Mouse (Mus musculus): Measurements from ENCODE around the gene Nwd2. TPM values are rescaled to one million over a fixed set of nuclear protein-coding genes. Genes with fewer than 3 reads are reported as not detected.
A peak's percentile ranks its signal among the peaks of the same experiment; 100 is the strongest.

The Nwd2 gene
- polyA plus RNA-seq (2016; fragmentation: Nextera tagmentation; extraction: Ambion mirVana) = 0.02 and 0.14 TPM in 2 replicates

- Histone ChIP-seq H3K36me3 (no peaks in the 10 kb centered on the region), H3K27ac (no peak within 1 kb of the TSS; the same call in 1 of the 2 replicates), H3K27me3 (ENCODE audit: insufficient read depth, poor library complexity, severe bottlenecking) (peaks cover 53% of the 10 kb centered on the region), H3K9me3 (no peaks in the 10 kb centered on the region), H3K4me1 (peaks cover 17% of the 10 kb centered on the region), H3K4me3 (peak within 1 kb of the TSS; percentile 64)
- DNase-seq (ENCODE audit: low spot score) = no peak
- under 1% methylated on average over 29 of the region's 29 CpGs for WGBS
Measured at GRCm38 (mm10) chr5:63649070-63649532, at the start of gene Nwd2. Nwd2 (plus strand) TSS chr5:63649102.

GRCm38 (mm10) chr5:63607447-63607846 is 41.5 kb upstream of the Nwd2 start:
- Histone ChIP-seq H3K27ac (no peak overlapping the region), H3K9me3 (no peaks in the 10 kb centered on the region), H3K27me3 (ENCODE audit: insufficient read depth, poor library complexity, severe bottlenecking) (no peaks in the 10 kb centered on the region), H3K4me3 (no peak overlapping the region), H3K36me3 (no peaks in the 10 kb centered on the region), H3K4me1 (no peaks in the 10 kb centered on the region)
- WGBS = 79% methylated on average over 2 of the region's 2 CpGs
- no peak for DNase-seq (ENCODE audit: low spot score)

DNA sequence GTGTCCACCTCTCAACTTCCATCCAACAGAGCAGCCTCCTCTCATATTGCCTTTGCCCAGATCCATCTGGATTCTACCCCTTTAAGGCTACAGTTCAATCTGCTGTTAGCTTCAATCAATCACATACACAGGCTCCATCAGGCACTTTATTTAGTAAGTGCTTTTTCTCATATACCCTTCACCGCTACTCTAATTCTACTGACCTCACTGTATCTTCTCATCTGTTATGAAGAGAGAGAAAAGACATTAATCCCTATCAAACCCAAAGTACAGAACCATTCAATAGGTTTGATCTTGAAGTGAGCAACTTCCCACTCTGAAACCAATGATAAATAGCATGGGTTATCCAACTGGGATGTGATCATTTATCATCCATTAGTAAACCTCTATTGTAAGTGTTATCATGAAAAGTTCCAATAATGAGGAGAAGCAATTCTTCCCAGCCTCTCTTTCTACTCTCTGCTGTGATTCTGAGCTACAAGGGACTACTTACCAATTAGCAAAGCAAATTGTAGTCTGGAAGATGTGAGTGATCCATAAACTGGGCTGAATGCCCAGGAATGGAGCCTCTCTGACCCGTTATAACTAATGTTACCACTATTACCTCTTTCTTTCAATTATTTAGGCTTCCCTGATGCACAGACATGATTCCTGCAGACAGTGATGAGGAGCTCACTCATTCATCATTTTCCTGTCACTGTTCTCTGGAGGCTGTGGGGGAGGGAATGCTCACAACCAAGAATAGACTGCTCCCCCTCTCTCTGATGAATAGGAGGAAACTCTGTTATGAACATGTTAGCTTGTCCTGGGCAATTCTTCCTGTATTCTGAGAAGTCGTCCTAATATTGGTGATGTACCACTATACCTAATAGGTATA is 31.9 kb upstream of the Nwd2 start:
- Histone ChIP-seq H3K9me3 (no peaks in the 10 kb centered on the region), H3K4me3 (no peak overlapping the region), H3K36me3 (no peaks in the 10 kb centered on the region), H3K27ac (no peak overlapping the region), H3K4me1 (no peaks in the 10 kb centered on the region), H3K27me3 (ENCODE audit: insufficient read depth, poor library complexity, severe bottlenecking) (no peaks in the 10 kb centered on the region)
- DNase-seq (ENCODE audit: low spot score) = no peak
- WGBS = 79% methylated on average over 3 of the region's 3 CpGs

DNA sequence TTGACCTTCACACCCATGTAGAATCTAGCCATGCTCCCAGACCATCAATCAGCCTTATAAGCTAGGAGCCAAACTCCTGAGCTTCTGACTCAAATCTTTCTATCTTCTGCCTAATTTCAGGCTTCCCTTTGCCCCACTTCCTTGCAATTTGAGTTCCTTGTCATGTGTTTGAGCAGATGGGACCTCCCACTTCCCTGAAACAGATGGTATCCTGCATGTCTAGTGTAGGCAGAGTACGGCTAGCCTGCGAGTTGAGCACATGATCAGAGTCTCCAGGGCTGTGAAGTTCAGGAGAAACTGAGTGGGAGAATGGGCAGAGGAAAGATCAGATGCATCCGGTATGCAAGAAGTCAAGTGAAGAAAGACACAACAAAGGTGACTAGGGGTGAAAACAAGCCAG is 24.8 kb upstream of the Nwd2 start:
- Histone ChIP-seq H3K4me3 (no peak overlapping the region), H3K27me3 (ENCODE audit: insufficient read depth, poor library complexity, severe bottlenecking) (no peaks in the 10 kb centered on the region), H3K27ac (no peak overlapping the region), H3K36me3 (no peaks in the 10 kb centered on the region), H3K9me3 (no peaks in the 10 kb centered on the region), H3K4me1 (no peaks in the 10 kb centered on the region)
- WGBS = 84% methylated on average over 3 of the region's 3 CpGs
- no peak for DNase-seq (ENCODE audit: low spot score)

DNA sequence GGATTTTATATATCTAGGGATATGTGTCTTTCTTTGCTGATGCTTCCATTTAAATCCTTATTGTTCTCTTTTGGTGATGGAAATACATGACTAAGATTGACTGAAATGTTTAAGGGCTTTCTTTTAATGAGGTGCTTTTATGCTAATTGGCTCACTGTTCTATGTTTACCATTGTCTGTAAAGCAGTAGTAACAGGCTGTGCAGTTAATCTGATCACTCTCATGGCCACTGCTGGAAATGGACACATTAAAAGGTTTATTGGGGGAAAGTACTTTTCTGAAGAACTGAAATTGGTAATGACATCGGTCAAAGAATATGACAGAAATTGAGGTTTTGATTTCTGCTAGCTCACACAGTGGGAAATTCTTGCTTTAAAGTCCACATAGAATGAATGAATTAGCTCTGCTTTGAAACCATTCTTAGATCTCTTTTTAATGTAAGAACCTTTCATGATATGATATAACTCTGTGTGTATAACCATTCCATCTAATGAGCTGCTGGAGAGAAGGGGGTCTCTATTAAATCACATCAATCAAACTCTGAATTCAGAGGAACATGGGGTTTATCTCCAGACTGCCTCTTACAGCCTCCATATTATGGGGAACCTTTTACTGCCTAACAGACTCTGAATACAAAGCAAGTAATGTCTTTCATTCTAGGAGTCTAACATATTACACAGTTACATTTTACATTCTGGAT is 20.9 kb upstream of the Nwd2 start:
- no peak for DNase-seq (ENCODE audit: low spot score)
- H3K4me1 ChIP-seq = no peaks in the 10 kb centered on the region
- 73% methylated on average over 1 of the region's 1 CpGs for WGBS

GRCm38 (mm10) chr5:63628531-63628871 is 20.4 kb upstream of the Nwd2 start:
- 74% methylated on average over 3 of the region's 3 CpGs for WGBS
- no peaks in the 10 kb centered on the region for H3K27me3 ChIP-seq (ENCODE audit: insufficient read depth, poor library complexity, severe bottlenecking)
- DNase-seq (ENCODE audit: low spot score) = no peak
- H3K4me1 ChIP-seq = no peaks in the 10 kb centered on the region
- no peaks in the 10 kb centered on the region for H3K9me3 ChIP-seq
- no peaks in the 10 kb centered on the region for H3K36me3 ChIP-seq
- H3K27ac ChIP-seq = no peak overlapping the region
- H3K4me3 ChIP-seq = no peak overlapping the region

More for the DNA sequence above, 20.9 kb upstream of the Nwd2 start:
- H3K4me3 ChIP-seq = no peak overlapping the region
- no peak overlapping the region for H3K27ac ChIP-seq
- H3K36me3 ChIP-seq = no peaks in the 10 kb centered on the region
- H3K27me3 ChIP-seq (ENCODE audit: insufficient read depth, poor library complexity, severe bottlenecking) = no peaks in the 10 kb centered on the region
- no peaks in the 10 kb centered on the region for H3K9me3 ChIP-seq

DNA sequence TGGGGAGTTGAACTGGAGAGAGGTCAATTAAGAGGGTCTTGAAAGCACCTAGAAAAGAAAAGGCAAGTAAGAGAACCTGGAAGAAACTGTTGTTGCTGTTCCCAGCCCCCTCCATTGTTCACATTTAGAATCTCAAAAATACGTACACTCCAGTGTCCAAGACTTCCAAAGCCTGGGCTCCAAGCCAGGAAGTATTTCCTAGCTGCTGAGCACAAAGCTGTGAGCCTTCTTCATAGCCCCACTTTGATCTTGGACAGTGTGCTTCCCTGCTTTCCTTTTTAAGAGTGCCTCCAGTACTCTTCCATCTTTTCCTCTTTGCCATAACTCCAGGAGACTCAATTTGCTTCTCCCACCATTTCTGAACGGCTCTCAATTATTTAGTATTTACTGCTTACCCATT is 14.3 kb upstream of the Nwd2 start:
- Histone ChIP-seq H3K4me1 (no peaks in the 10 kb centered on the region), H3K9me3 (no peaks in the 10 kb centered on the region), H3K36me3 (no peaks in the 10 kb centered on the region), H3K27ac (no peak overlapping the region), H3K27me3 (ENCODE audit: insufficient read depth, poor library complexity, severe bottlenecking) (no peaks in the 10 kb centered on the region), H3K4me3 (no peak overlapping the region)
- WGBS = 74% methylated on average over 2 of the region's 2 CpGs
- DNase-seq (ENCODE audit: low spot score) = no peak

- H3K9me3 ChIP-seq = no peaks in the 10 kb centered on the region
- H3K27ac ChIP-seq = no peak overlapping the region
- DNase-seq (ENCODE audit: low spot score) = no peak
- no peaks in the 10 kb centered on the region for H3K36me3 ChIP-seq
- H3K4me3 ChIP-seq = no peak overlapping the region
- H3K27me3 ChIP-seq (ENCODE audit: insufficient read depth, poor library complexity, severe bottlenecking) = peaks cover 53% of the 10 kb centered on the region
- 14% methylated on average over 2 of the region's 2 CpGs for WGBS
- H3K4me1 ChIP-seq = peaks cover 17% of the 10 kb centered on the region
Measured at GRCm38 (mm10) chr5:63648187-63648586, 715 bp upstream of the Nwd2 start.

DNA sequence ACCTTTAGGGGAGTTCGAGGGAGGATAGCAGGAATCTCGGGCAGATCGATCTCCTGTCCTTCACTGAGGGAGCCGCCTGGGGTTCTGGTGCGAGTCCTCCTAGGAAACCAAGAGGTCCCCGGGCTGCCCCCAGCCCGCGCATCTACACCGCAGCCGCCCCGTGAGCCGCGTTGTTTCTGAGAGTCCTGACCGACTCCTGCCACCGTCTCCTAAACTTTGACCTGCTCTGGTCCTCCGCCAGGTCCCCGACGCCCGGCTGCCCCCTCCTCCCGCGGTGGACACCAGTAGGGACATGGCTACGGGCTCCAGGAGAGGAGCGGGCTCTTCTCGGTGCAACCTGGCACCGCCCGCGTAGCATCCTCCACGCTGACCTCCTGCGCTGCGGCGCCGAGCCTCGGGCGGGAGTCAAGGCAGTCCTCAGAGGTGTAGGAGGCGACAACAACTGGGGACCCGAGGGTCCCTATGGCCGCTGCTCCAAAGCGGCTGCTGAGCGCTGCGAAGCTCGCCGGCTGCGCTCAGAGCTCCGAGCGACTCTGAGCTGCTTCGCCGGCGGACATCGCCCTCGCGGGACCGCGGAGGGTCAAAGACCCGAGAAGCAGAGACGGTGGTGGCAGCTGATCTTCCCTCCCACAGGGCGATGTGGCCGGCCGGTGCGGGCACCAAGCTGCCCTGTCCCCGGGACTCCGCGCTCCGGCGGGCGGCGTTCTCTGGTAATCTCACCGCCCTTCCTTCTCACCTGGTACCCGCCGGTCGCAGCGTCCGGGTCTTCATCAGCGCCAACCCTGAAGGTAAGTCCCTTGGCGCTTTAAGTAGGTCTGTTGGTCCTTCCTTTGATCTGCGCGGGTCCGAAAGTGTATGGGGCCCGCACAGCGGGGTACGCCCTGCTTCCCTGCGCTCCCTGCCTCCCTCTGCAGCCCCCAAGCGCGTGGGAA is 897 bp downstream of the Nwd2 start:
- Histone ChIP-seq H3K27ac (no peak overlapping the region; the same call in 1 of the 2 replicates), H3K4me1 (peaks cover 17% of the 10 kb centered on the region), H3K4me3 (peak overlapping the region; percentile 64), H3K9me3 (no peaks in the 10 kb centered on the region), H3K27me3 (ENCODE audit: insufficient read depth, poor library complexity, severe bottlenecking) (peaks cover 53% of the 10 kb centered on the region), H3K36me3 (no peaks in the 10 kb centered on the region)
- under 1% methylated on average over 83 of the region's 83 CpGs for WGBS
- no peak for DNase-seq (ENCODE audit: low spot score)

- H3K27ac ChIP-seq = no peak overlapping the region
- peaks cover 53% of the 10 kb centered on the region for H3K27me3 ChIP-seq (ENCODE audit: insufficient read depth, poor library complexity, severe bottlenecking)
- H3K36me3 ChIP-seq = no peaks in the 10 kb centered on the region
- peaks cover 17% of the 10 kb centered on the region for H3K4me1 ChIP-seq
- H3K4me3 ChIP-seq = no peak overlapping the region
- H3K9me3 ChIP-seq = no peaks in the 10 kb centered on the region
- no peak for DNase-seq (ENCODE audit: low spot score)
Measured at GRCm38 (mm10) chr5:63651813-63652212, 2.9 kb downstream of the Nwd2 start.

GRCm38 (mm10) chr5:63652705-63653104 is 3.8 kb downstream of the Nwd2 start:
- no peak overlapping the region for H3K27ac ChIP-seq
- H3K4me3 ChIP-seq = no peak overlapping the region
- peaks cover 50% of the 10 kb centered on the region for H3K27me3 ChIP-seq (ENCODE audit: insufficient read depth, poor library complexity, severe bottlenecking)

DNA sequence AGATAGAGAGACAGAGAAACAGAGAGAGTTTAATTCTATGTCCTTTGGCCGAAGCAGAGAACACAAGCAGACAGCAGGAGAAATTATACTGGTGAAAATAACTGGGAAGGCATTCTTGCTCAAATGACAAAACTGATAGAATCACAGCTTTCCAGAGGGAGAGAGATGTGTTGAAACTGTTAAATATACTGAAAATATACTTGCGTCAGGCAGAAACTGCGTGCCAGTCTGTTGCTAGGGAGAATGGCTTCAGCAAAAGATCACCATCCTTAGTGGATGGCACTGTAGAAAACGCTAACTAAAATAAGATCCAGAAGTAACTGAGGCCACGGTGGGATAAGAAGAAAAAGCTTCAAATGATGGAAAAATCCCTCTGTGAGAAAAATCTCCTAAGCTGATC is 18.0 kb downstream of the Nwd2 start:
- H3K27me3 ChIP-seq (ENCODE audit: insufficient read depth, poor library complexity, severe bottlenecking) = no peaks in the 10 kb centered on the region
- no peaks in the 10 kb centered on the region for H3K36me3 ChIP-seq
- no peak for DNase-seq (ENCODE audit: low spot score)
- no peaks in the 10 kb centered on the region for H3K9me3 ChIP-seq
- H3K27ac ChIP-seq = no peak overlapping the region
- WGBS = 85% methylated on average over 5 of the region's 5 CpGs
- H3K4me1 ChIP-seq = no peaks in the 10 kb centered on the region
- H3K4me3 ChIP-seq = no peak overlapping the region

More at GRCm38 (mm10) chr5:63652705-63653104, 3.8 kb downstream of the Nwd2 start:
- 76% methylated on average over 2 of the region's 2 CpGs for WGBS
- Histone ChIP-seq H3K4me1 (peaks cover 17% of the 10 kb centered on the region), H3K9me3 (no peaks in the 10 kb centered on the region), H3K36me3 (no peaks in the 10 kb centered on the region)
- no peak for DNase-seq (ENCODE audit: low spot score)
